Mouse (Mus musculus) midbrain, embryonic 13.5 days (tissue): ENCODE data around the gene Dpep1. TPM values are rescaled to one million over a fixed set of nuclear protein-coding genes. Genes with fewer than 3 reads are reported as not detected.
"Not testable (repeated sequence)": the region's sequence is repeated elsewhere in the genome, so short reads cannot be mapped to it uniquely, and the experiment has no call there.

ENCODE experiments used
- ATAC-seq: fragments of 200-750 bp; cut with Nextera tagmentation; 2 replicates; pipeline ENCODE4 v1.8.0; 2017; ENCODE audit warnings: mild to moderate bottlenecking, moderate TSS enrichment, moderate library complexity
- H3K27ac ChIP-seq: fragments of 300-500 bp; sonication (generic); 2 replicates; pipeline ENCODE4 v1.5.1; 2015; ENCODE audit warnings: inconsistent platforms, mild to moderate bottlenecking, moderate library complexity
- H3K27me3 ChIP-seq: fragments of 300-500 bp; sonication (generic); 2 replicates; pipeline ENCODE4 v1.6.1; 2015; ENCODE audit warnings: mild to moderate bottlenecking, inconsistent platforms
- H3K36me3 ChIP-seq: fragments of 300-500 bp; sonication (generic); 2 replicates; pipeline ENCODE4 v1.6.1; 2015; ENCODE audit warnings: mild to moderate bottlenecking, inconsistent platforms
- H3K4me1 ChIP-seq: fragments of 300-500 bp; sonication (generic); replicated peaks from 2 replicates; pipeline ENCODE4 v1.6.1; 2015; ENCODE audit warnings: inconsistent platforms
- H3K4me2 ChIP-seq: fragments of 300-500 bp; sonication (generic); replicated peaks from 2 replicates; pipeline ENCODE4 v1.6.1; 2015; ENCODE audit warnings: moderate library complexity, mild to moderate bottlenecking, inconsistent platforms
- H3K4me3 ChIP-seq: fragments of 300-500 bp; sonication (generic); replicated peaks from 2 replicates; pipeline ENCODE4 v1.5.1; 2015; ENCODE audit warnings: mild to moderate bottlenecking, inconsistent platforms
- H3K9ac ChIP-seq: fragments of 300-500 bp; sonication (generic); replicated peaks from 2 replicates; pipeline ENCODE4 v1.6.1; 2015; ENCODE audit warnings: mild to moderate bottlenecking, inconsistent platforms
- H3K9me3 ChIP-seq: fragments of 300-500 bp; sonication (generic); 2 replicates; pipeline ENCODE4 v1.6.1; 2016; ENCODE audit warnings: mild to moderate bottlenecking, inconsistent platforms
- WGBS: fragments of 180-500 bp; shearing (Covaris S2); methylation state at CpG from one replicate; pipeline ENCODE4 v1.1.7; 2015; 5-methylcytosine and 5-hydroxymethylcytosine counted together
- polyA plus RNA-seq: library from polyadenylated mRNA; unstranded; fragments of >200 nt; fragmentation: Nextera tagmentation; extraction: Ambion mirVana; gene quantifications from 2 replicates; pipeline ENCODE4 v1.2.1, GENCODE M21; 2015

Gene Dpep1
- polyA plus RNA-seq, 1 experiment from 2014 or later, result not detected

DNA sequence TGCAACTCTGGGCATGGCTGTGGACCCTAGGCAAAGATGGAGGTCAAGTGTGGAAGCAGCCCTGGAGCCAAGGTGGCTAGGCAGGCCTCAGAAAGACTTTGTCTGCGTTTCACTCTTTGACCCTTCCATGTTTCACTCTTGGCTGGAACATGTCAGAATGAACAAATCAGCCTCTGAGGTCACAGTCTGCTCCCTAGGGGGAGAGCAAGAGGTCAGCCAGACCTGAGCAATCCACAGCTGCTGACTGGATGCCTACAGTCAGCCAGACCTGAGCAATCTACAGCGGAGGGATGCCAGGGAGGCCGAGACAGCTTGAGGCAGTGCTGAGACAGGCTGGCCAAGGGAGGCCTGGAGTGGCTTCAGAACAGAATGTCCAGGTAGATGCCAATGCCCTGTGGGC, 4.7 kb upstream of the Dpep1 start:
- H3K27ac ChIP-seq, result no peak overlapping the region
- H3K4me3 ChIP-seq, result no peak overlapping the region
- H3K9ac ChIP-seq, result no peak overlapping the region
- no peak for ATAC-seq
- no peaks in the 10 kb centered on the region for H3K36me3 ChIP-seq
- H3K4me2 ChIP-seq, result no peak overlapping the region
- 71% methylated on average over 3 of the region's 3 CpGs for WGBS
- no peaks in the 10 kb centered on the region for H3K4me1 ChIP-seq
- H3K9me3 ChIP-seq, result peaks cover 22% of the 10 kb centered on the region
- no peaks in the 10 kb centered on the region for H3K27me3 ChIP-seq

- no peaks in the 10 kb centered on the region; the same call in 1 of the 2 replicates for H3K4me1 ChIP-seq
- no peak overlapping the region for H3K4me3 ChIP-seq
- H3K9me3 ChIP-seq, result no peaks in the 10 kb centered on the region
- H3K36me3 ChIP-seq, result no peaks in the 10 kb centered on the region
- H3K27me3 ChIP-seq, result no peaks in the 10 kb centered on the region
- no peak overlapping the region for H3K4me2 ChIP-seq
- H3K9ac ChIP-seq, result no peak overlapping the region
- no peak for ATAC-seq
- no peak overlapping the region for H3K27ac ChIP-seq
- WGBS, result 90% methylated on average over 2 of the region's 2 CpGs
Measured at GRCm38 (mm10) chr8:123188006-123188405, 2.0 kb downstream of the Dpep1 start.

DNA sequence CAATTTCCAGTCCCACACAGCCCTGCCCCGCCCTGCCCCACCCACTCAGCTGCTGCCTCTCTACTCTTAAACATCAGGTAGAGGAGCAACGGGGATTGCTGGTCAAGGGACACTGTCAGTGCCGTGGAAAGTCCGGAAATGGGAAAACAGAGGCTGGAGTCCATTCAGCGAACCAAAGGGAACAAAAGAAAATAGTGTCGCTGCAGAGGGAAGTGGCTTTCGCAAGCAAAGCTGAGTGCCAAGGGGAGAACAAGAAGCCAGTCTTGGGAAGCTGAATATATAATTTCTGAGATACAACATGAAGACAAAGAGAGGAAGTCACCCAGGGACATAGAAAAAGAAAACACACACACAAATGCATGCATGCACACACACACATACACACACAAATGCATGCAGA, 2.8 kb downstream of the Dpep1 start:
- no peak overlapping the region for H3K4me2 ChIP-seq
- H3K4me3 ChIP-seq, result no peak overlapping the region
- no peaks in the 10 kb centered on the region; the same call in 1 of the 2 replicates for H3K4me1 ChIP-seq
- no peaks in the 10 kb centered on the region for H3K9me3 ChIP-seq
- ATAC-seq, result no peak
- no peak overlapping the region for H3K27ac ChIP-seq
- H3K9ac ChIP-seq, result no peak overlapping the region
- H3K27me3 ChIP-seq, result no peaks in the 10 kb centered on the region
- WGBS, result 83% methylated on average over 7 of the region's 7 CpGs
- no peaks in the 10 kb centered on the region for H3K36me3 ChIP-seq

GRCm38 (mm10) chr8:123190678-123191077, 4.6 kb downstream of the Dpep1 start:
- no peak overlapping the region for H3K4me3 ChIP-seq
- no peak overlapping the region for H3K9ac ChIP-seq
- H3K4me2 ChIP-seq, result no peak overlapping the region; the same call in 1 of the 2 replicates
- no peaks in the 10 kb centered on the region; the same call in 1 of the 2 replicates for H3K4me1 ChIP-seq
- no peaks in the 10 kb centered on the region for H3K36me3 ChIP-seq
- H3K9me3 ChIP-seq, result no peaks in the 10 kb centered on the region
- no peak overlapping the region for H3K27ac ChIP-seq
- no peaks in the 10 kb centered on the region for H3K27me3 ChIP-seq
- ATAC-seq, result no peak
- 3% methylated on average over 9 of the region's 9 CpGs for WGBS

DNA sequence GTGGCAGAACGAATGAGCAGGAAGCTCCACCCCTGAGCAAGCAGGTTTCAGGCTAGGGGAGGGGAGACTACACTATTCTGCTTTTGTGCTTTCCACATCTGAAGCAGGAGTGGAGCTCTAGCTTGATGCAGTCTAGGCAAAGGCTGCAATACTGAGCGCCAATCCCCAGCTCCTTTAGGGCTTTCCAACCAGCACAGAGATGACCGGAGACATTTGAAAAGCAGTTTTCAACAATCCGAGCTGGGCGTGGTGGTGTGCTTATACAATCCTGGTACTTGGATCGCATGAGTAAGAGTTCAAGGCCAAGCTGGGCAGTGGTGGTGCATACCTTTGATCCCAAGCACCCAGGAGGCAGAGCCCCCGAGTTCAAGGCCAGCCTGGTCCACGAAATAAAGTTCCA, 5.9 kb downstream of the Dpep1 start:
- Histone ChIP-seq H3K4me2 (no peak overlapping the region), H3K9me3 (no peaks in the 10 kb centered on the region), H3K4me3 (no peak overlapping the region), H3K27ac (no peak overlapping the region), H3K36me3 (no peaks in the 10 kb centered on the region), H3K4me1 (no peaks in the 10 kb centered on the region; the same call in 1 of the 2 replicates), H3K9ac (no peak overlapping the region), H3K27me3 (no peaks in the 10 kb centered on the region)
- ATAC-seq, result no peak
- 66% methylated on average over 7 of the region's 8 CpGs for WGBS

DNA sequence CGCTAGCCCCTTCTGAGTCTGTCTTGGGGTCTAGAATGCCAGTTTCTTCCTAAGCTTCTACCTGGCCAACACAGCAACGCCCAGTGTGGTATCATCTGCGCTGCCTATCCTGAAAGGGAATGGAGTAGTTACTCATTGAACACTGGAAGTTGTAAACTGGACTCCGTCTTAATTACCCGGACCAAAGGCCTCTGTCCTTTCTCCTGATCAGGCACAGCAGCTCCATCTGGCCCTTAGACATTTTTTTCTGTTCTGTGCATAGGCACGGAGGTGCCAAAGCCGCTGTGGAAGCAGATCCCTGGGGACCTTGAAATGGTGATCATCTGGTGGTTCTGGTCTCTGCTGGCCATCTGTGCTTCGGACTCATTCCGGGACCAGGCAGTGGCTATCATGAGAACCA, 7.7 kb downstream of the Dpep1 start:
- H3K36me3 ChIP-seq, result no peaks in the 10 kb centered on the region
- H3K4me2 ChIP-seq, result no peak overlapping the region
- no peaks in the 10 kb centered on the region; the same call in 1 of the 2 replicates for H3K4me1 ChIP-seq
- H3K4me3 ChIP-seq, result no peak overlapping the region
- no peak overlapping the region for H3K9ac ChIP-seq
- no peak overlapping the region for H3K27ac ChIP-seq
- no peak for ATAC-seq
- H3K9me3 ChIP-seq, result no peaks in the 10 kb centered on the region
- H3K27me3 ChIP-seq, result no peaks in the 10 kb centered on the region
- WGBS, result 88% methylated on average over 9 of the region's 9 CpGs

DNA sequence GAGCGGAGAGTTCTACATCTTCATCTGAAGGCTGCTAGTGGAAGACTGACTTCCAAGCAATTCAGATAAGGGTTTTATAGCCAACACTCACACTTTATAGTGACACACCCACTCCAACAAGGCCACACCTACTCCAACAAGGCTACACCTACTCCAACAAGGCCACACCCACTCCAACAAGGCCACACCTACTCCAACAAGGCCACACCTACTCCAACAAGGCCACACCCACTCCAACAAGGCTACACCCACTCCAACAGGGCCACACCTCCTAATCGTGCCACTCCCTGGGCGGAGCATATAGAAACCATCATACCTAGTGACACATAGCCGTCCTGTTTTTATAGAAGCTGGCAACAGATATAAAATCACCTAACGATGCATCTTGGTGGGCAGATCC, 11.0 kb downstream of the Dpep1 start:
- WGBS, result 78% methylated on average over 5 of the region's 5 CpGs
- not testable (repeated sequence) for H3K4me2 ChIP-seq, H3K27ac ChIP-seq, H3K9ac ChIP-seq, ATAC-seq, H3K27me3 ChIP-seq, H3K36me3 ChIP-seq, H3K9me3 ChIP-seq, H3K4me3 ChIP-seq, H3K4me1 ChIP-seq

GRCm38 (mm10) chr8:123199864-123200263, 13.8 kb downstream of the Dpep1 start:
- Histone ChIP-seq H3K4me2 (no peak overlapping the region), H3K27ac (no peak overlapping the region), H3K4me3 (no peak overlapping the region), H3K9ac (no peak overlapping the region), H3K9me3 (no peaks in the 10 kb centered on the region), H3K4me1 (no peaks in the 10 kb centered on the region), H3K27me3 (no peaks in the 10 kb centered on the region; the same call in 1 of the 2 replicates), H3K36me3 (peaks cover 12% of the 10 kb centered on the region)
- ATAC-seq, result no peak
- 75% methylated on average over 14 of the region's 14 CpGs for WGBS

GRCm38 (mm10) chr8:123202288-123202687, 16.2 kb downstream of the Dpep1 start:
- Histone ChIP-seq H3K36me3 (peaks cover 33% of the 10 kb centered on the region), H3K27ac (no peak overlapping the region), H3K9me3 (no peaks in the 10 kb centered on the region), H3K4me3 (no peak overlapping the region), H3K9ac (no peak overlapping the region), H3K4me2 (no peak overlapping the region), H3K4me1 (no peaks in the 10 kb centered on the region), H3K27me3 (no peaks in the 10 kb centered on the region; the same call in 1 of the 2 replicates)
- WGBS, result 27% methylated on average over 5 of the region's 5 CpGs
- ATAC-seq, result peak; percentile 60

DNA sequence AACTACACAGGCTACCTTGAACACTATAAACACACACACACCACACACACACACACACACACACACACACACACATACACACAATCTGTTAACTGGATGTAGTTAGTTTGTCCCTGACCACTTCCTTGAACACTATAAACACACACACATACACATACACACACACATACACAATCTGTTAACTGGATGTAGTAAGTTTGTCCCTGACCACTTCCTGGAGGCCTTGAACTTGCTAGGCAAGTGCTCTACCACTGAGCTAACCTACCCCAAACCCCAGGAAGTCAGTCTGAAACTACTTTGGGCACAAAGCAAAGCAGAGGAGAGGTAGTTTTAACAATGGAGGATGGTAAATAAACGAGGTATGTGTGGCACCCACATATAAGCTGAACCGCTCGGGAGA, 17.5 kb downstream of the Dpep1 start:
- no peak for ATAC-seq
- Histone ChIP-seq H3K36me3 (peaks cover 46% of the 10 kb centered on the region), H3K9me3 (no peaks in the 10 kb centered on the region), H3K4me1 (no peaks in the 10 kb centered on the region), H3K27me3 (no peaks in the 10 kb centered on the region; the same call in 1 of the 2 replicates), H3K9ac (no peak overlapping the region), H3K27ac (no peak overlapping the region), H3K4me3 (no peak overlapping the region), H3K4me2 (no peak overlapping the region)
- WGBS, result 90% methylated on average over 3 of the region's 3 CpGs

- Histone ChIP-seq H3K27me3 (no peaks in the 10 kb centered on the region), H3K4me2 (peak overlapping the region; percentile 97), H3K9me3 (no peaks in the 10 kb centered on the region), H3K27ac (no peak overlapping the region), H3K4me1 (peaks cover 27% of the 10 kb centered on the region), H3K36me3 (peaks cover 38% of the 10 kb centered on the region), H3K4me3 (peak overlapping the region; percentile 92), H3K9ac (peak overlapping the region; percentile 99)
- WGBS, result 49% methylated on average over 10 of the region's 10 CpGs
- no peak for ATAC-seq
Measured at GRCm38 (mm10) chr8:123211876-123212275, 25.8 kb downstream of the Dpep1 start.

GRCm38 (mm10) chr8:123212321-123213117, 26.5 kb downstream of the Dpep1 start, which contains the start of the genes Chmp1a and Spata33:
Chmp1a (minus strand) TSS chr8:123212763.
Spata33 (plus strand) TSS chr8:123212832.
- Histone ChIP-seq H3K9ac (peak within 1 kb of the TSS; percentile 99), H3K4me3 (peak within 1 kb of the TSS; percentile 92), H3K27me3 (no peaks in the 10 kb centered on the region), H3K9me3 (no peaks in the 10 kb centered on the region), H3K27ac (peak within 1 kb of the TSS; percentile 61), H3K36me3 (peaks cover 31% of the 10 kb centered on the region), H3K4me2 (peak within 1 kb of the TSS; percentile 97), H3K4me1 (peaks cover 27% of the 10 kb centered on the region)
- ATAC-seq, result peak; percentile 95
- 1% methylated on average over 76 of the region's 76 CpGs for WGBS
